Mouse (Mus musculus) adrenal gland, adult 8-10 months (tissue): ENCODE data around the gene Dcun1d3. TPM values are rescaled to one million over a fixed set of nuclear protein-coding genes. Genes with fewer than 3 reads are reported as not detected.
A peak's percentile ranks its signal among the peaks of the same experiment; 100 is the strongest.

Source experiments
- DNase-seq: peaks from one replicate; pipeline ENCODE4 v3.0.0; 2022
- total RNA-seq, 4 experiments: library from RNA; stranded (reverse); gene quantifications; 2 replicates each; pipeline ENCODE4 v1.2.4; 2022

Dcun1d3 gene
- total RNA-seq = 10 to 100 TPM; 21.8 to 35.5 (median 26.6) TPM

DNA sequence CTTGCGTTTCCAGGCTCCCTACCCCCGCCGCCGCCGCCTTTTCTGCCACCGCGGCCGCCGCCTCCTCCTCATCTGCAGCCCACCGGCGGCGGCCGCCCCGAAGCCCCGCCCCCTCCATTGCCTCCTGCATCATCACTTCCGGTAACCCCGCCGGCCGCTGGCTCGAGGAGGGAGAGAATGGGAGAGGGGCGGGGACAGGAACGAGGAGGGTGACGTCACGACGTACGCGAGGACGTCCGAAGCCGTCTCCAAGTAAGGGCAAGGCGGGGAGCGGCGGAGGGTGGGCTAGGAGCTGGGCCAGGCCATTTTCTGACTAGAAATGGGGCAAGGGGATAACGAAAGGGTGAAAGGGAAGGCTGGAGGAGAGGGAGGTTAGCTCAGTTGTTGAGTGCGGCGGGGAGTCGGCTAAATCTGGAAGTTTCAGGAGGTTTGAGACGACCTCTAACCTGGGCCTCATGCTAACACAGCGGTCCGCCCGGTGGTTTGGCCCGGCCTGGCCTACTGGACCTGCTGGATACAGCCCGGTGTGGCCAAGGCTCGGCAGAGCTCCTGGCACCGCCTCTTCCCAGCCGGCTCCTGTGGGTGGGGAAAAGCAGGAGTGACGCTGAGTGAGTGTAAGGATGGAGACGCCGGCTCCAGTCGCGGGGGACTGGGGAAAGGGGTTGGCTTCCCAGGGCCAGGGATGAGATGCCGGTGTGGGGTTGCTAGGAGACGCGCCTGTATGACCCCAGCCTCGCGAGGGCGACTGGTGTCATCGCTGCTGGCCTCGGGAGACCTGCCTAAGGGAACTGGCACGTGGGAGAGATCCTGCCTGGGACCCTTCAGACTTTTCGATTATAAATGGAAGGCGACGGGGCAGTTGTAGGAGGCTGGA is at the start of gene Dcun1d3, which contains the start of gene Lyrm1:
Gene Dcun1d3, minus strand, starts transcription at position 660 of the 874 bp plus-strand sequence.
Gene Lyrm1, plus strand, starts transcription at position 223 of the 874 bp plus-strand sequence.
- DNase-seq = peak; percentile 97

DNA sequence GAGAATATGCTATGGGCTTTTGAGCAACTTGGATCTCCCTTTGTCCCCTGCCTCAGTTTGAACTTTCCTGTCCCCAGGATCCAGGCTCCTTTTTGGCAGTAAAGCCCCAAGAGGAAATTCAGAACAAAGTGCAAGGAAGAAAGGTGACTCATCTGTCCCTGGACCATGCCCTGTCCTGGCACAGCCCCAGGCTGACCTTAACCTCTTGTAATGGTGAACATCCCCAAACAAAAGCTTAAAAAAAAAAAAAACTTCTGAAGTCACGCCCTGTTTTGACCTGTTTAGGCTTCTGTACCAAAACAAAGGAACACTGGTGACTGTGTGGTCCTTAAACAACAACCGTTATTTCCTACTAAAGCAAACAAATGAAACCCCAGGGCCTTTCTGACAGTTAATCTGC is 45.5 kb upstream of the Dcun1d3 start:
- DNase-seq = peak; percentile 78

DNA sequence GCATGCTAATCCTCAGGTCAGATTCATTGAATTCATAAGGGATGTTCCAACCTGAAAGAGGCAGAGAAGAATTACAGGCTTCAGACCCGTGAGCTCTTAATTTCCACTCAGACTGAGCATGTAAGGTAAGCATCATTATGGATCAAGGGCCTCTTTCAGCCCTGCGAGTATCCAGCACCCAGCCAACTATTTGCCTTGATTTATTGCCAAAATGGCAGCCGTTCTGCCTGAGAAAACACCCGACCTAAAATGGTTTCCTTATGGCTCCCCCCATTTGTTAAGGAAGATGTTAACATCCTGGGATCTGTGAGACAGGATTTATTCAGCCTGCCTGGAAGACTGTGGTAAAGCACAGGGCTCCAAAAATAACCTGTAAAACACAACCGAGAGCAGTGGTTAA is 40.9 kb upstream of the Dcun1d3 start:
- DNase-seq = no peak

DNA sequence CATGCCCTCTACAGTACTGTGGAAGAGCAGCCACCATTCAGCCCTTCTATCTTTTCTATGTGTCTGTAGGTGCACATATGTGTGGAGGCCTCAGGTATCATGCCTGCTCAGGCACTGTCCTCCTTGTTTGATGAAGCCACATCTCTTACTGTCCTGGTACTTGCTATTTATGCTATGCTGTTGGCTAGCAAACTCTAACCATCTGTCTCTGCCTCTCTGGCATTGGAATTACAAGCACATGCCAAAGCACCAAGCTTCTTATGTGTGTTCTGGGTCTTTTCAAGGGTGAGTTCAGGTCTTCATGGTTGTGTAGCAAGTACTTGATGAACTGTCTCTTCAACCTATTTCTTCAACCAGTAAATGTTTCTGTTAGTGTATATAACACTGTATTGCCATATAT is 40.2 kb upstream of the Dcun1d3 start:
- no peak for DNase-seq

DNA sequence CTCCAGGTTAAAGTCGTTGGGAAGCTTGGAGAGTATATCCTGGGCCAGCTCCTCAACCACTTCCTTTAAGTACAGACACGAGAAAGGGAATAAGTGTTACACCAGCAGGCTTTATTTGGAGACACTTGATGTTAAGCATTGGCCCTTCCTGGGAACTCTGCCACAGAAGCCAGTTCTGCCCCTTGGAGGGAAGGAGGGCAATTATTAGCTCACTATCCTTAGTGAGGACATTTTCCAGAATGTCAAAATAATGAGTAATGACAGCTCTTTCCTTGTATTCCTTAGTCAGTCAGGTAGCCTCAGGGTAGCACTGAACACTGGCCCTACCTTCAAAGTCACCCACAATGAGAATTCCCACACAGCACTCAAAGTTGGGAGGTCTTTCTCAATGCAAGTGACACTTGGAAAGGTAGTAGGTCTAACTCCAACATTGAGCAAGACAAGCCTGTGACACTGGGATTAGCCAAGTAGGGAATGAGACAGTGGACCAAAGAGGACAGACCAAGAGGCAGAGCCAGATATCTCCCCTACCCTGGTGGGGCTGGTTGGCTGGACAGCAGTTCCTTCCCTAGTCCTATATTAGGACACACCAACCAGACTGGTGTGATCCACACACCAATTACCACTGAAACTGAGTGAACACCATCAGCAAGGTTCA is 32.8 kb upstream of the Dcun1d3 start:
- no peak for DNase-seq

DNA sequence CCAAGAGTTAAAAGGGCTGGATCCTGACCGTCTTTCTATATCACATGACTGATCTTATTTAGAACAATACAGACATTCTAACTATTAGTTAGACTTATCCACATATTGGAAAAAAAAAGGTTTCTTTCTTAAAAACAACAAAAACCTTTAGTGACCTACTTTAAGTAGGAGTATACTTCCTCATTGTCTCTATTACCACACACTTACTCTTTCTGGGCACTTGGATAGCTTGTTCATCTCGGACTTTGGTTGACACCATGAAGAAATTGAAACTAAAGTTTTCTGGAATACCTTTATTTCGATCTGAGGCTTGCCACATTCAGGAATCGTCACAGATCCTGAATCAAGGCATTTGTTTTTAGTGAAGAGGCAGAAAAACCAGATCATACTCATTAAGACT is 25.0 kb upstream of the Dcun1d3 start:
- DNase-seq = no peak

DNA sequence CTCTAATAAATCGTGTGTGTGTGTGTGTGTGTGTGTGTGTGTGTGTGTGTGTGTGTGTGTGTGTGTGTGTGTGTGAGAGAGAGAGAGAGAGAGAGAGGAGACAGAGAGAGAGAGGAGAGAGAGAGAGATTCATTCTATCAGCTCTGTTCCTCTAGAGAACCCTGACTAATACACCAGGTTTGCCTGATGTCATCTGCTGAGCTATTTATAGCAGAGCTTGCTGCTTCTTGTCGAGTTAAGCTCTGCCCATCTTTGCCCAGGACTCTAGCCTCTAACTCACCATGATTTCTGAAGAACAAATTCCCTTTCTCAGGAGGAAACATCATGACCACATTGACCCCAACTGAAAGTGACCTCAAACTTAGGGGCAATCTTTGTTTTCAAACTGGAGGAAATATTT is 24.4 kb upstream of the Dcun1d3 start:
- no peak for DNase-seq

DNA sequence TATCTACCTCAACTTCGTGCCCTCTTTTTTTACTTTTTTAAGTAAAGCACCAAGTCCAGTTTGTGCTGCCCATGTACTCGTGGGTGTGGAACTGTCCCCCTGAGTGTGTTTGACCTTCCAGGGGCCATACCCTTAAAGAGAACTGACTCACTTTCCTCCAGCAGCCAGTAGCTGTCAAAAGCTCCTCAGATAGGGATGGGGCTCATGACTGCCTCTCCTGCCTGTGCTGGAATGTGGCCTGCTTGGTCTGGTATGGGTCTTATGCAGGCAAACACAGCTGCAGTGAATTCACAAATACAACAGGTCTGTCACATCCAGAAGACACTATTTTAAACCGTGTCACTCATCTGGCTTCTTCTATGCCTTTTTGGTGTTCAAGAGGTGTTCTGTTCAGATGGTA is 15.6 kb upstream of the Dcun1d3 start:
- no peak for DNase-seq

DNA sequence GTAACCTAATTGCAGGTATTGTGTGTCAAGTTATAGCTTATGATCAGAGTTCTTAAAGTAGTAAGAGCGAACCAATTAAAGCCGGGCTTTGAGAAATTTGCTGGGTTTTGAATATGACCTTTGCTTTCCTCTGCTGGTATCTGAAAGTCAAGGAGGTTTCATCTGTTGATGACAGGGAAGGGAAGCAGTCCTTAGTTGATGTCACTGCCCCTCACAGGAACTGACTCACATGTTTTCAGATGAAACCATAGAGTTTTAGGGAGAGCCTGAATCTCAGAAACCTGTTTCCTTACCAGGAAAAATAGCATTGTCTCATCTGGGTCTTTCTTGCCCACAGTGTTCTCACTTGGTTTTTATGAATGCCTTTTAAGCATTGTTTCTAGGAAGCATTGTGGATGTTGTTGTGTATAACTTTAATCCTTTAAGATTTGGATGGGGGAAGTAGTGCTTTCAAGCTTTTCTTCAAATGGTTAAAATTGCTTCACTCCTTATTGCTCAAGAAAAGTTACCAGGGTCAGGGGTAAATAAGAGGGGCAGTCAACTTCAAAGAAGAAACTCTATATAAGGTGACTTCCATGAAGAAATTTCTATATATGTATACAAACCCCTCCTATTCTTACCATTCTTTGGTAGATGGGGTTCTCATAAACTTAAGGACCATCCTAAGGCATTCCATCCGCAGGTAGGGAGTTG is 10.6 kb upstream of the Dcun1d3 start:
- DNase-seq = no peak

DNA sequence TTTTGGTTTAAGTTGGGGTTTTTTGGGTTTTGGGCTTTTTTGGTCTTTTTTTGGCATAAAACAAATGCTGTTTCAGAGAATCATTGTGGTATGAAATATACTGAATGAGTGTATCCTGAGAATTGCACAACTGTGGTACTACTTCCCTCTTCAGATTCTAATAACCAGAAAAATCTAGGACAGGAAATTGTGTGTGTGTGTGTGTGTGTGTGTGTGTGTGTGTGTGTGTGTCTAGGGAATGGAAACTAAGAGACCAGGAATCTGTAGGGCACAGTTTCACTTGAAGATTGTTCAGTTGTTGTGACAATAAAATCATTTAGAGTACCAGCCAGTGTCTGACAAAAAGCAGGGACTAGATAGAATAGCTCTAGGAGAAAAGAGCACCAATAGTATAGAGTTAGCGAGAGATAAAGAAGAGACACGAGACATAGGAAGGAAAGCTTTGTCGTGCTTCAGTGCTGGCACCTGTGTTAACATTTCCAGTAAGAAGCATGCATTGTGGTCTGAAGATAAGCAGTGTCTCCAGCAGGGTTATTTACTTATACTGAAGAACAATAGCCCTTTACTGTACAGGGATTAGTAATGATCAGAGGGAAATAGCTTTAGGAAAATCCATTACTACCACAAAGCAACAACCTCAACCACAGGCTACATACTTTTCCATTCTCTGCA is 3.4 kb upstream of the Dcun1d3 start:
- no peak for DNase-seq

DNA sequence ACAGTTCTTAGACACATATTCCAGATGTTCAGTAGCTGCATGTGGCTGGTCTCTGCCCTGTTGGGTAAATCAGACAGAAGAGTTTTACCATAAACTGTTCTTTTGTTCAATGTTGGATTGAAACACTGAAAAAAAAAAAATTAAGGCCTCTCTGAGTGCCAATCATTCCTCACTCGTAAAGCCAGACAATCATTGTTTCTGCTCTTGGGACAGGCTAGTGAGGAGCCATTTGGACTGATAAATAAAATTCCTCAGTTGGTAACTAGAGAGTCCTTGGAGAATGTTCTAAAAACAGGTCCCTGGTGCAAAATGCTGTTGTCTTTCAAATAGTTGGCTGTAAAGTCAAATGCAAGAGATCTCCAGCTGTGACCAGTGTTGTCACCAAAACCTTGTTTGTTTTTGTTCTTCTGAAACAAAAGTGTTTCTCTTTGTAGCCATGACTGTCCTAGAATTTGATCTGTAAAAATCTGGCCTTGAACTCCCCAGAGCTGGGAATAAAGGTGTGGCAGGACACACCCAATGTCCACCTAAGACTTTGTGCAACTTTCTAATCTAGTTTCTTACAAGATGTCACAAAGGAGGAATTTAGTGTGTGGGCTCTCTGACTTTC is 2.3 kb upstream of the Dcun1d3 start:
- DNase-seq = no peak

DNA sequence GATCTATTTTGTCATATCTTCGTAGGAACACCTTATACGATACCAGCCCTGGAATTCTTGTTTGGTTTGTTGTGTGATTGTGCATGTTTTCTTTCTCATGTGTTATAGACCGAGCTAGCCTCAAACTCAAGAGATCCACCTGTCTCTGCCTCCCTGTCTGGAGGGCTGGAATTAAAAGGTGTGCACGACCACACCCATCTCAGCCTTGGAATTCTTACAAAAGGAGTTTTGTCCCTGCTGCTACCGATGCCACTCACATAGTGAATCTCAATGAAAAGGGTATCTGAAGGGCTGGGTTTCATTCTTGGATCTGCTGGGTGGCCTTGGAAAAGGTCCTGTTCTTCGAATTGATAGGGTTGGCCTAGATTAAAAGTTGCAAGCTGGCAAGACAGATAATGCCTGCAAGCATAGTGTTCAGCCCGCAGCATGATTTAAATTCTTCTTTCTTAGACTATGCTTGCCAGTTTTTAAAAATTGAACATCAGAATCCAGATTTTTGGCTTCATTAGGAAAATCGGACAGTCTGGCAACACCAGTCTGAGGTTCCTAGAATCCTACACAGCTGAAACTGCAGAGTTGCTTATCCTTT is 1.5 kb upstream of the Dcun1d3 start:
- DNase-seq = no peak

DNA sequence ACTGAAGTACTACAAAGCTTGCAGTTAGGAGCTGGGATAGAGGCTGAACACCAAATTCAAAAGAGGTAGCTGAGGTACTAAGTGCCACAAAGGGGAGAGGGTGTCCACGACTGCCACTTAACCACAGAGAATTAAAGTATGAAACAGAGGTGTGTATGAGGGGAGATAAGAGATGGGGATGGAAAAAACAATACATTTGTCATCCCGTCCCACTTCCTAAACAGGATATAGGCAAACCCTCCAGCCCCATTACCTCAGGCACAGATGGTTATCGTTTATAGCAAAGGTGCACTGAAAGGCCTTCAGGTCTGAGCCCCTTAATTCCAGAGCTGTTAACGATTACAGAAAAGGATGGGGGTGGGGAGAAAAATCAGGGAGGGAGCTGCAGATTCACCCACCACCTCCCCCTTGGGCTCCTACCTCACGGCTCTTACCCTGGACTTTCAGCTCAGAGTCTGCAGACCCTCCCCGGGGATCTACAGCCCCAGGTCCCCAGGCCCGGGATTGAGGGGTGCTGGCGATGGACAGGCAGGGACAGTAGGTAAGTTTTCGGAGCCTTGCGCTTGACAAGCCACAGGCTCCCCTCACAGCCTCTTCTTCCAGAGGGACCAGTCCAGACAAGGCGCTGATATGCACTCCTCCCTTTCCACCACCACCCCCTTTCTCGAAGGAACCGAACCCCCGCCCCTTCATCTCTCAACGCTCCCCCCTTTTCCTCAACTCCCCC is 1.1 kb downstream of the Dcun1d3 start:
- no peak for DNase-seq

DNA sequence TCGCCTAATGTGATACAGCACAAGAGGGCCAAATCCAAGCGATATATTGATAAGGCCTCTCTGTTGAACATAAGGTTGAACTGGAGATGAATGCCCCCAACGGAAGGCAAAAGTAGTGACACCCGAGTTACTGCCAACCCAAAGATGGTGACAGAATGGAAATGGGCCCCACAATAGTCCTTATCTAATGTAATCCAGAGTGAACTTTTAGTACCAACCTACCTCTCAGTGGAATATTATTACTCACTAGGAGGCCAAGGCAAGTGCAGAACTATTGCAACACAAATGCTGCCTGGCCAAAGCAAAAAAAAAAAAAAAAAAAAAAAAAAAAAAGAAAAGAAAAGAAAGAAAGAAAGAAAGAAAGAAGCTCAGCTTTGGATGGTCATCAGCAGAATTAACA is 3.4 kb downstream of the Dcun1d3 start:
- DNase-seq = no peak

DNA sequence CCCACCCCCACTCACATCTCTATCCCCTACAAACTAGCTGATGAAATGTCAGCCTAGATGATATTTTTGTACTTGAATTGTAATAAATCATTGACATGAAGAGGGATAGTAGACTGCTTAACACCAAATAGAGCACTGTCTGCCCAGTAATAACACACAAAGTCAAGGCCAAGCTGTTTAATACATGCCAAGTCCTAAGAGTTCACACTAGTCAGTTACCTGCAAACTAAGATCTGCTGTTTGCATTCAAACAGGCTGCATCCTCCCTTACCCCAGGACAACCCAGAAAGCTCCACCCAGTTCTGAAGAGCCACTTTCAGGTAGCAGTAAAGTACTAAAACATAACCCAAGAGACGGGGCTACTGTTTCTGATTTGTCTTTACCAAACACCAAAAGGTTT is 3.9 kb downstream of the Dcun1d3 start:
- DNase-seq = no peak

DNA sequence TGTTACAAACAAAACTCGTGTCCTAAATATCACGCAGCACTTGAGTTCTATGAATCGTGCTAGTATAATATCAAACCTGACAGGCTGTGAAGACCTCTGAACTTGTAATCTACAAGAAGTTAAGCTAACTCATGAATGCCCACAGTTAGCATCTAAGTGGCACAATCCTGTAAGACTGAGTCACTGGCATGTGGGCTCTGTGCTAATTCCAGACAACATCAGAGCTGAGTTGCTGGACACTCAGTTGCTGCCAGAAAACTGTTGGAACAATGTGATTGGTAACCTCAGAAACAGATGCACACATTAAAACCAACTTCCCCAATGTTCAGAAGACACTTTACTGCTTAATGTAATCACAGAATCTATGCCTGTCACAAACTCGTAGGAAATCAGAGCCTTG is 8.2 kb downstream of the Dcun1d3 start:
- no peak for DNase-seq

DNA sequence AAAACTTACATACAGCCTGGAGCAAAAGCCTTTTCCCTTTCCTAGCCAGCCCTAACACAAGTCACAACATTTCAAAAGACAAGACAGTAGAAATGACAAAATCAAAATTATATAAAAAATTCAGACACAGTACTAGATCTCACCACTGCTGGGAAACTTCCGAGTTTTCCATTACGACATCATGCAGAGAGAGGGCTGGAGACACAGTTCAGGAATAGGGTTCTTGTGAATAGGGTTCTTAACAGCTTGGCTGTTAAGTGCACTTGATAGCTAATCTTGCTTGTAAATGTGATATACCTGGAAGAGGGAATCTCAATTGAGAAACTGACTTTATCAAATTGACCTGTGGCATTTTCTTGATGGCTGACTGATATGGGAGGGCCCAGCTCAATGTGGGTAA is 14.9 kb downstream of the Dcun1d3 start:
- no peak for DNase-seq

DNA sequence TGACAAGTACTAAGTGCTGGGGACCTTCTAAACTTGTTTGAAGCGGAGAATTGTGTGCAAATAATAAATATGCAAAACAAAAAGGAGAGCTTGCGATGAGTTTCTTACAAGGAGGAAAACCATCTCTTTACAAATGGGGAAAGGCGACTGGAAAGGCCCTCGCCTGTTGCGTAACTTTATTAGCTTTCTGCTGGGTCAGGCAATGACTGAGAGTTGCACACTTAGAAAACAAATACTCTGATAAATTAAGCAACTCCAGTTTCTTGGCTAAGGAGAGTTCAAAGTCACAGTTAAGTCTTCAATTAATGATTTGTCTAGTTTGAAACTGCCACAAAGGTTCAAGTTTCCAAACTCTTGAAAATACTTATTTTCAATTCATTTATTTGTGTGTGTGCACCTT is 15.8 kb downstream of the Dcun1d3 start:
- DNase-seq = no peak

DNA sequence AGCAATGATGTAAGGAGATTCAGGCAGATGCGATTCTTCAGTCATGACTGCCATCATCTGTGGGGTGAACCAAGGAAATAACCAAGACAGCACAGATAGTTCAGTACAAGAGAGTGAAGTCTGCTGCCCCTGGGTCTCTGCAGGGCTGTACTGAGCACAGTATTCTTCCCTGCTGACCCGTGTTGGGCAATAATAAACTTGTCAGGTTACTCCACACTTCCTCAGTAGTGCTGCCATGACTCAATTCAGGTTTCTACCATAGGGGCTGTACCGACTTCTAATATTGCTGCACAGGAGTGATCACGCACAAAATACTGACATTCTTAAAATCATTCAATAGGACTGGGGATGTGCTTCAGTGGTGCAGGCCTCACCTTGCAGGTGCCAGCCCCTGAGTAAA is 16.9 kb downstream of the Dcun1d3 start:
- no peak for DNase-seq

DNA sequence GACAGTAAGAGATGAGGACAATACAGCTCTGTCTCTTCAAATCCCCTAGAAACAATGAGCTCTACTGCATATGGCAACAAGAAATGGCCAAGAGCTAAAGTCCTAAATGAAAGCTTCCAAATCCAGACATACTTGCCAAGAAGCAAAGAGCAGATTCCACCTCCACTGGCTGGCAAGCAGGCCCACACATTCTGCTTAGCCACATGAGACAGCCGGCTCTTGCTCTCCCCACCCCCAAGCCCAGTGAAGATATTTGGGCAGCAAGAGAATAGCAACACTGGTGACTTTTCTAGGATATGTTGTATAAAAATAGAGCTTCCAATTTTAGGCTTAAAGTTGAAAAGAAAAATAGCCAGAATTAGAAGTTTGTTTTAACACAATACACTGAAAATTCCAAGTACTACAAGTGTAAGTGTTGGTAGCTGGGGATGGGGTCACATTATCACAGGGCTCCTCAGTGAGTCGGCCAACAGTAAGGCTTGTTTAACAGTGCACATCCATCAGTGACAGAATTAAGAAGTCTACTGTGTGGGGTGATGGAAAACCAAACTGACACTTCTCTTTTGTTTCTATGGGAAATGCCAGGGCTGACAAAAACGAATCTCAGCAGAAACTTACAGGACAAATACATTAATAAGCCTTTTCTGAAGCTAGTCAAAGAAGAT is 20.2 kb downstream of the Dcun1d3 start:
- DNase-seq = no peak

DNA sequence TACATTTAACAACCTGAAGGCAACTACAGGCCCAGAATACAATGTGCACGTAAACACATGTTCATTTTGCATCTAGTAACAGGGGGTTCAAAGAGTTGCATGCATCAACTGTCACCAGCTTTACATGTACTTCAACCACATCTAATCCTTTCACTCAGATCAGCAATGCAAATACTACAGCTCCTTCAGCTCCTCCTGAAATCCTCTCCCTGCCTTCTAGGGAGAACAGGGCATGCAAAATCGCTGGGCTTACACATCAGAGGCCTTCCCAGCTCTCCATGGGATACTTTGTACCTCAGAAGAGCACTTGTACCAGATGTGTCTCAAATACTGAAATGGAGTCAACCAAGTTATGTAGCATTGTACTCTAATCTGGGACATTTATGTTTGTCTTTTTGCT is 23.0 kb downstream of the Dcun1d3 start:
- DNase-seq = no peak
